Mouse (Mus musculus) midbrain, embryonic 15.5 days (tissue): Measurements from ENCODE around the gene Coq2. TPM values are rescaled to one million over a fixed set of nuclear protein-coding genes. Genes with fewer than 3 reads are reported as not detected.

Experiments
- ATAC-seq: fragments of 200-750 bp; cut with Nextera tagmentation; replicated peaks from 2 replicates; pipeline ENCODE4 v1.8.0; 2017; ENCODE audit warnings: moderate TSS enrichment
- H3K27ac ChIP-seq: fragments of 300-500 bp; sonication (generic); 2 replicates; pipeline ENCODE4 v1.5.1; 2015; ENCODE audit warnings: mild to moderate bottlenecking, inconsistent platforms
- H3K27me3 ChIP-seq: fragments of 300-500 bp; sonication (generic); replicated peaks from 2 replicates; pipeline ENCODE4 v1.6.1; 2015; ENCODE audit warnings: inconsistent platforms
- H3K36me3 ChIP-seq: fragments of 300-500 bp; sonication (generic); replicated peaks from 2 replicates; pipeline ENCODE4 v1.6.1; 2015; ENCODE audit warnings: inconsistent platforms
- H3K4me1 ChIP-seq: fragments of 300-500 bp; sonication (generic); 2 replicates; pipeline ENCODE4 v1.6.1; 2015; ENCODE audit warnings: inconsistent platforms
- H3K4me2 ChIP-seq: fragments of 300-500 bp; sonication (generic); 2 replicates; pipeline ENCODE4 v1.6.1; 2015; ENCODE audit warnings: inconsistent platforms, mild to moderate bottlenecking, moderate library complexity
- H3K4me3 ChIP-seq: fragments of 300-500 bp; sonication (generic); 2 replicates; pipeline ENCODE4 v1.5.1; 2015; ENCODE audit warnings: mild to moderate bottlenecking, inconsistent platforms
- H3K9ac ChIP-seq: fragments of 300-500 bp; sonication (generic); 2 replicates; pipeline ENCODE4 v1.6.1; 2015; ENCODE audit warnings: mild to moderate bottlenecking, inconsistent platforms
- H3K9me3 ChIP-seq: fragments of 300-500 bp; sonication (generic); 2 replicates; pipeline ENCODE4 v1.6.1; 2016; ENCODE audit warnings: inconsistent platforms
- WGBS: fragments of 180-500 bp; shearing (Covaris S2); methylation state at CpG from one replicate; pipeline ENCODE4 v1.1.7; 2015; ENCODE audit warnings: mixed read lengths; 5-methylcytosine and 5-hydroxymethylcytosine counted together
- polyA plus RNA-seq: library from polyadenylated mRNA; unstranded; fragments of >200 nt; fragmentation: Nextera tagmentation; extraction: Ambion mirVana; gene quantifications from 2 replicates; pipeline ENCODE4 v1.2.1, GENCODE M21; 2015

Gene Coq2
- 48.4 and 49.2 TPM in 2 replicates for polyA plus RNA-seq

DNA sequence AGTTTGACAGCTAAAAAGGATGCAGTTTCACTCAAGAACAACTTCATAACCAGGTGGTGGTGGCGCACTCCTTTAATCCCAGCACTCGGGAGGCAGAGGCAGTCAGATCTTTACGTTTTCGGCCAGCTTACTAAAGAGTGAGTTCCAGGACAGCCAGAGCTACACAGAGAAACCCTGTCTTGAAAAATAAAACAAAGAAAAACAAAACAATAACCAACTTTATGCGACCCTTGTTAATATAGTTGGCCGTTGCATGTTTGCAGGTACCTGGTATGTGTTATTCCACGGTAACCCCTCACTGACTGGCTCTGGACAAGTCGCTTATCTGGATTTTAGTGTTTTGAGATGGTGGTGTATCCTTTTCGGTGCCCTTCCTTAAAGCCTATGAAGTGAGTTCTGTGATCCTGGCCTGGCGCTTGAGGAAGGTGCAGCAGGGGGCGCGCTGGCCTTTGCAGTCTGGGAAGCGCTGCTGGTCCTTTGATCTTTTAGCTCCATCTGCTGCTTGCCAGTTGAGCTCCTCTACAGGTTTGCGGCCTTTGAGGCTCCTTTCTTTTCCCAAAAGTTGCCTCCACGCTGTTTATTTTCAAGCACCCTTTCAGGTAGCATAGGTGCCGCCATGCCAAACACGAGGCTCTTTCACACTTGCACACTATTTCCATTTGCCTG is at the start of gene Coq2:
Gene Coq2, minus strand, starts transcription at position 430 of the 666 bp plus-strand sequence.
- 11% methylated on average over 17 of the region's 17 CpGs for whole genome bisulfite sequencing

GRCm38 (mm10) chr5:100719235-100720088 is 44.5 kb upstream of the Coq2 start, which contains the start of gene Hpse:
Gene Hpse, minus strand, starts transcription at chr5:100719716.
- Histone ChIP-seq H3K4me1 (peaks cover 13% of the 10 kb centered on the region), H3K27me3 (peaks cover 13% of the 10 kb centered on the region; the same call in 1 of the 2 replicates), H3K4me2 (peak within 1 kb of the TSS; percentile 98), H3K4me3 (peak within 1 kb of the TSS; percentile 48), H3K27ac (no peak within 1 kb of the TSS), H3K9ac (peak within 1 kb of the TSS; percentile 34), H3K36me3 (no peaks in the 10 kb centered on the region), H3K9me3 (no peaks in the 10 kb centered on the region)
- ATAC-seq, result peak; percentile 73
- WGBS, result under 1% methylated on average over 51 of the region's 56 CpGs

More for the DNA sequence above, at the start of gene Coq2:
- Histone ChIP-seq H3K4me3 (peak within 1 kb of the TSS; percentile 81), H3K27ac (peak within 1 kb of the TSS; percentile 73), H3K36me3 (no peaks in the 10 kb centered on the region), H3K9me3 (no peaks in the 10 kb centered on the region), H3K4me1 (peaks cover 17% of the 10 kb centered on the region), H3K27me3 (no peaks in the 10 kb centered on the region), H3K4me2 (peak within 1 kb of the TSS; percentile 67), H3K9ac (peak within 1 kb of the TSS; percentile 82)
- peak; percentile 50 for ATAC-seq

DNA sequence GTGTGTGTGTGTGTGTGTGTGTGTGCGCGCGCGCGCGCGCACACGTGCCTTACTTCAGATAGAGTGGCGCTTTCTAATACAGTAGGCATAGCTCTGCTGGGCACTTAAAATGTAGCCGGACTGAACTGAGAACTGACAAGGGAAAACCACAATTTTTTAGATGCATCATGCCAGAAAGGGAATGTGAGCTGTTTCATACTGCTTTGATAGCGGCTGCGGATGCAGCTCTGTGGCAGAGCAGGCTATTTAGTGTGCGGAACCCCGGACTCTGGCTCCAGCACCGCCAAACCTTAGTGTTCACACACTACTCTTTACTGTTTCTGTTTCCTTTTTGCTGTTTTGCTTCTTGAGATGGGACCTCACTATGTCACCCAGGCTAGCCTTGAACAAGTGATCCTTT is 41.8 kb upstream of the Coq2 start:
- H3K9ac ChIP-seq, result no peak overlapping the region
- no peaks in the 10 kb centered on the region for H3K9me3 ChIP-seq
- H3K4me2 ChIP-seq, result no peak overlapping the region
- 95% methylated on average over 15 of the region's 15 CpGs for WGBS
- no peak overlapping the region for H3K4me3 ChIP-seq
- H3K36me3 ChIP-seq, result no peaks in the 10 kb centered on the region
- peaks cover 13% of the 10 kb centered on the region for H3K4me1 ChIP-seq
- H3K27ac ChIP-seq, result no peak overlapping the region
- peaks cover 13% of the 10 kb centered on the region; the same call in 1 of the 2 replicates for H3K27me3 ChIP-seq
- no peak for ATAC-seq

DNA sequence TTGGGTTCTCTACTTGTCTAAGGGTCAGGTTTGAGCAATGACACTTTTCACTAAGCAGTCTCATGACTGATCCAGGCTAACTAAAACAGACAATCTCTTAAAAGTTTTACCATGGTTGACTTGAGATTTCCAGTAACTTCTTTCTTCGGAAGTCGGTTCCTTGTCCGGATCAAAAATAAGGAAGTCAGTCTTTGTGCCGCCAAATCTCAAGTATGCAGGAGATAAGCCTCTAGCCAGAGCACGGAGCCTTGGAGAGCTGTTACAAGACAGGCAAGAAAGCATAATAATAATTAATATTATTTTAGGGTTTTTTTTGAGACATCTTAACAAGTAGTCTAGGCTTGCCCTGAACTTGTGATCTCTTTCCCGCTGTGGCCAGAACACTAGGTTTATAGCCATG is 36.3 kb upstream of the Coq2 start:
- WGBS, result 95% methylated on average over 6 of the region's 6 CpGs
- Histone ChIP-seq H3K9ac (no peak overlapping the region), H3K9me3 (no peaks in the 10 kb centered on the region), H3K36me3 (no peaks in the 10 kb centered on the region), H3K27ac (no peak overlapping the region), H3K27me3 (no peaks in the 10 kb centered on the region), H3K4me3 (no peak overlapping the region), H3K4me2 (no peak overlapping the region), H3K4me1 (no peaks in the 10 kb centered on the region)
- no peak for ATAC-seq

DNA sequence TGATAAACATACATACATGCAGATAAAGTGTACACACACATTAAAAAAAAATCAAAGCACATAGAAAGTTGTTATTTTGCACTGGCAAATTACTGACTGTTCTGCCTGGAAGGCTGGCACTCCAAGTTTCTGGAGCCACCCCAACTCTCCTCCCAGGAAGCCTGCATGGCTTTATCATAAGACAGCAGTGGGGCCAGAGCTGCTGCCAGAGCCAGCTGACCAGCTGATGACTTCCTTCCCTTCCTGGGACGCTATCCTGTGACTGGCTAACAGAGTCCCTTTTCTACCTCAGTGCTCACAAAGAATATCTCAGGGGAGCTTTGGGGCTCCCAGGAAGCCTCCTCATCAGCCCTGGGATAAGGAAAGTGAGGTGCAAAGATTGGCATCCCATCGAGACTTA is 35.1 kb upstream of the Coq2 start:
- H3K36me3 ChIP-seq, result no peaks in the 10 kb centered on the region
- H3K9ac ChIP-seq, result no peak overlapping the region
- no peak overlapping the region for H3K4me3 ChIP-seq
- ATAC-seq, result no peak
- no peaks in the 10 kb centered on the region for H3K27me3 ChIP-seq
- H3K9me3 ChIP-seq, result no peaks in the 10 kb centered on the region
- no peak overlapping the region for H3K27ac ChIP-seq
- 66% methylated on average over 2 of the region's 2 CpGs for WGBS
- no peak overlapping the region for H3K4me2 ChIP-seq
- H3K4me1 ChIP-seq, result no peaks in the 10 kb centered on the region

DNA sequence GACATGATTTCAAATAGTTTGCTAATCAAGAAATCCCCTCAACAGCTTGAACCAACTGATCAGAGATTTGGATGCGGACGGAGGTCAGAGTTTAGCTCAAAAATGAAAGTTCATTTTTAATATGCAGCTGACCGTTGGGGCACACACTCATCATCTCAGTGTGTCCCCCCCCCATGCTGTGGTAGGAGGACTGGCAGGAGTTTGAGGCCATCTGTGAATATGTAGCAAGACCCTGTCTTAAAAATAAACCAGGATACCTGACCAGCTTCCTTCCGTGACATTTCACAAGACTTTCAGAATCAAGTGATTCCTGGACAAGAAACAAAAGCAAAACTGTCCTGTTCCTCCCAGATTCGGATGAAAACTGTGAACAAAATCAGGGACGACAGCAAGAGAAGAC is 34.1 kb upstream of the Coq2 start:
- ATAC-seq, result no peak
- no peak overlapping the region for H3K4me2 ChIP-seq
- WGBS, result 91% methylated on average over 6 of the region's 6 CpGs
- no peak overlapping the region for H3K9ac ChIP-seq
- no peaks in the 10 kb centered on the region for H3K27me3 ChIP-seq
- no peaks in the 10 kb centered on the region for H3K36me3 ChIP-seq
- no peaks in the 10 kb centered on the region for H3K9me3 ChIP-seq
- H3K4me1 ChIP-seq, result no peaks in the 10 kb centered on the region
- H3K4me3 ChIP-seq, result no peak overlapping the region
- no peak overlapping the region for H3K27ac ChIP-seq

DNA sequence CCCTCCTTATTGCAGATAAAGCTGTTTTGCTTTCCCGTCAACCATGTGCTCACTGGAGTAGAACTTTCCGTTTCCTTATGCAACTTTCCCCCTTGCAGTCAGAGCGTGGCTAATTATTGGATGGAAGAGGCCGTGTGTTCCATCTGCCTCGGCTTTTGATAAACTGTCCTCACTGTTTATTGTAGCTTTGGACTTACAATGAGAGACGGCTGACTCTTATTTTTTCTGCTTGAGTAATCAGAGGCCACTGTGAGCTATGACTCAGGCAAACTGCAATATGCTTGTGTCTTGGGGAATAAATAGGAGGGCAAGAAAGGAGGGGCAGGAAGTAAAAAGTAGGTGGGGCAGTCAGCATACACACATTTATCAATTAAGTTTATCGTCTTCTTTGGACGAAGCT is 31.7 kb upstream of the Coq2 start:
- Histone ChIP-seq H3K36me3 (no peaks in the 10 kb centered on the region), H3K4me3 (no peak overlapping the region), H3K9me3 (no peaks in the 10 kb centered on the region), H3K27ac (no peak overlapping the region), H3K27me3 (no peaks in the 10 kb centered on the region), H3K9ac (no peak overlapping the region), H3K4me2 (no peak overlapping the region), H3K4me1 (no peaks in the 10 kb centered on the region)
- WGBS, result 44% methylated on average over 8 of the region's 8 CpGs
- no peak for ATAC-seq

GRCm38 (mm10) chr5:100704272-100704671 is 29.3 kb upstream of the Coq2 start:
- H3K27ac ChIP-seq, result no peak overlapping the region
- WGBS, result 97% methylated on average over 2 of the region's 2 CpGs
- H3K9me3 ChIP-seq, result no peaks in the 10 kb centered on the region
- H3K27me3 ChIP-seq, result no peaks in the 10 kb centered on the region
- H3K4me3 ChIP-seq, result no peak overlapping the region
- ATAC-seq, result no peak
- H3K4me2 ChIP-seq, result no peak overlapping the region
- no peaks in the 10 kb centered on the region for H3K36me3 ChIP-seq
- H3K4me1 ChIP-seq, result no peaks in the 10 kb centered on the region
- no peak overlapping the region for H3K9ac ChIP-seq

DNA sequence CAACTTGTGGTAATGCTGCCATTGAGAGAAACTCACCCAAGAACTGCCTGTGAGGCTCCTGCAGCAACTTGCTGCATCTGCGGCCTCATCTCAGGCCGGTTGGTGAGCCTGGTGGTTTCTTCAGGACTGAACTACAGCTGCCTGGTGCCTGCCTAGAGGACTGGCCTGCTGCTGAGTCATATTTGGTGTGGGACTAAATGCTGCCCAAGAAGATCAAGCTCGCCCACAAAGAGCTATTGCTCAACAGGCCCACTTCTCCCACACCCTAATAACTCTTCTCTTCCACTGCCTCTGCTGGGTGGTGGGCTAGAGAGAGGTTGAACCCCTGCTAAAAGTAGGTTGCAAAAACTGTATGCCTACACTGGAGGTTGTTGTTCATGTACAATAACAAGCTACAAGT is 27.4 kb upstream of the Coq2 start:
- Histone ChIP-seq H3K4me1 (no peaks in the 10 kb centered on the region), H3K36me3 (no peaks in the 10 kb centered on the region), H3K9ac (no peak overlapping the region), H3K4me2 (no peak overlapping the region), H3K27ac (no peak overlapping the region), H3K27me3 (no peaks in the 10 kb centered on the region), H3K4me3 (no peak overlapping the region), H3K9me3 (no peaks in the 10 kb centered on the region)
- WGBS, result 87% methylated on average over 3 of the region's 3 CpGs
- ATAC-seq, result no peak

GRCm38 (mm10) chr5:100700861-100701620 is 26.1 kb upstream of the Coq2 start:
- Histone ChIP-seq H3K4me2 (no peak overlapping the region), H3K27me3 (no peaks in the 10 kb centered on the region), H3K27ac (no peak overlapping the region), H3K9me3 (no peaks in the 10 kb centered on the region), H3K4me3 (no peak overlapping the region), H3K36me3 (no peaks in the 10 kb centered on the region), H3K4me1 (no peaks in the 10 kb centered on the region), H3K9ac (no peak overlapping the region)
- 83% methylated on average over 13 of the region's 13 CpGs for WGBS
- ATAC-seq, result no peak

- no peaks in the 10 kb centered on the region for H3K27me3 ChIP-seq
- no peak for ATAC-seq
- H3K36me3 ChIP-seq, result no peaks in the 10 kb centered on the region
- no peak overlapping the region for H3K4me2 ChIP-seq
- no peak overlapping the region for H3K4me3 ChIP-seq
- no peak overlapping the region for H3K27ac ChIP-seq
- 87% methylated on average over 2 of the region's 2 CpGs for WGBS
- H3K9me3 ChIP-seq, result no peaks in the 10 kb centered on the region
- no peaks in the 10 kb centered on the region for H3K4me1 ChIP-seq
- H3K9ac ChIP-seq, result no peak overlapping the region
These were observed 22.9 kb upstream of the Coq2 start for GRCm38 (mm10) chr5:100697886-100698285.

- H3K9ac ChIP-seq, result no peak overlapping the region
- H3K36me3 ChIP-seq, result no peaks in the 10 kb centered on the region
- H3K9me3 ChIP-seq, result no peaks in the 10 kb centered on the region
- H3K4me1 ChIP-seq, result no peaks in the 10 kb centered on the region
- no peak overlapping the region for H3K4me3 ChIP-seq
- ATAC-seq, result no peak
- no peak overlapping the region for H3K27ac ChIP-seq
- H3K4me2 ChIP-seq, result no peak overlapping the region
- no peaks in the 10 kb centered on the region for H3K27me3 ChIP-seq
- whole genome bisulfite sequencing, result 78% methylated on average over 2 of the region's 2 CpGs
These were observed 22.5 kb upstream of the Coq2 start for GRCm38 (mm10) chr5:100697398-100697797.
